ENCODE assay signal across 9 mouse cellular contexts in the genomic region with DNA sequence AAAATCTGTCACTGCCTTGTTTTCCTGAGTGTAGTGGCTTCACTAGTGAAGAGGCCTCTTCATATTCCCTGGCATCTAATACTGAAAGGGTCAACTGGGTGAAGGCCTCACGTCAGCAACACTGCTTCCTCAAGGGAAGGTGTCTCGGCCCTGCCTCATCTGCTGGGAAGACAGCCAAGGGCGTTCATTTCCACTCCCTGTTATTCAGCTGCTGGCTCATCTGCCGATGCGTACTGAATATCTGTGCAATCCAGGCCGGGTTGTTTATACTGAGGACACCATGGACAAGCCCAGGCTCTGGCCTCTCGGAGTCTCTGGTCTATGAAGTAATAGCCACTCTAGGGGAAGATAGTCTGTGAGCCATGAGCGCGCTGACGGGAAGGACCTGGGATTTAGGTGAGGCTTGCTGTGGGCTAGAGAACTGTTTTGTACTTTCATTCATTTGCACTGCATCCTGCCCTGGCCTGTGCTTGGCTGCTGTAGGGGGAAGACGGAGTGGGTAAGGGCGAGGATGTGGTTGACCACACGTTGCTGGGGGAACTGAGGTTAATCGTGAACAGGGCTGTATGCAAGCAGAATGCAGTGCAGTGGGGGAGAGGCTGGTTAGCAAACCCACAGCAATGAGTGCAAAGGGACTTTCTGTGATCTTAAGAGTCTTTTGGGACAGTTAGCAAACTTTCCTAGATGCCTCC. TPM values are rescaled to one million over a fixed set of nuclear protein-coding genes. Genes with fewer than 3 reads are reported as not detected.
DNase-seq lines count a peak whose midpoint lies in the region; TF ChIP-seq lines count a peak whose summit lies in the region.
"Had no signal": no experiment of that assay in that cellular context is flagged by ENCODE, and none has a peak within 500 bp of the region (broad histone marks: within the 10 kb centered on the region; RNA-seq: fewer than 3 reads in every experiment).

No protein-coding gene starts in this region.

- no peak overlapping the region for H3K9ac ChIP-seq in MEL (ENCODE audit: control insufficient read depth, low read depth, low read length, poor library complexity, severe bottlenecking)

- TF ChIP-seq RAD21 in MEL (IDR thresholded peaks at IDR 0.05; ENCODE audit: low read depth, low read length): no peak

- no peak overlapping the region for H3K4me3 ChIP-seq in MEL (ENCODE audit: control insufficient read depth in 1 of 2, insufficient read depth in 1 of 2, low read depth in 2 of 2, low read length in 2 of 2)
- H3K4me3 ChIP-seq in lung, adult 2 months (replicated peaks; ENCODE audit: extremely low read depth, low read depth, low read length): peak overlapping the region; percentile 6
- no peak overlapping the region for H3K4me3 ChIP-seq in spleen, adult 2 months (ENCODE audit: extremely low read depth, insufficient read depth, insufficient read length)
- H3K4me3 ChIP-seq in forebrain, embryonic 10.5 days: no peak overlapping the region

- no peak for TF ChIP-seq POLR2A in MEL (IDR thresholded peaks at IDR 0.05; ENCODE audit: control insufficient read depth in 1 of 2, insufficient read depth in 1 of 2, low read depth in 1 of 2, low read length in 2 of 2, poor library complexity in 1 of 2)
- TF ChIP-seq POLR2A in lung, adult 2 months (IDR thresholded peaks at IDR 0.05; ENCODE audit: borderline replicate concordance, extremely low read depth, low read depth, low read length): no peak
- no peak for TF ChIP-seq POLR2A in spleen, adult 2 months (IDR thresholded peaks at IDR 0.05; ENCODE audit: low read depth, low read length)

- no peaks in the 10 kb centered on the region for H3K36me3 ChIP-seq in MEL (ENCODE audit: control insufficient read depth in 1 of 2, insufficient read depth in 2 of 2, low read length in 2 of 2)
- peaks cover 10% of the 10 kb centered on the region for H3K36me3 ChIP-seq in spleen, adult 2 months (ENCODE audit: control insufficient read depth, insufficient read depth, low read length)
- peaks cover 51% of the 10 kb centered on the region for H3K36me3 ChIP-seq in forebrain, embryonic 10.5 days (replicated peaks)

- no peak for TF ChIP-seq CTCF in MEL (IDR thresholded peaks at IDR 0.05 in 2 of 3, conservative IDR thresholded peaks at IDR 0.05 in 1 of 3; ENCODE audit: control insufficient read depth in 1 of 3, insufficient read depth in 1 of 3, low read depth in 2 of 3, low read length in 3 of 3, poor library complexity in 1 of 3, severe bottlenecking in 1 of 3)
- TF ChIP-seq CTCF in lung, adult 2 months (IDR thresholded peaks at IDR 0.05; ENCODE audit: insufficient read depth, low read length): no peak
- no peak for TF ChIP-seq CTCF in spleen, adult 2 months (IDR thresholded peaks at IDR 0.05; ENCODE audit: extremely low read depth, insufficient read depth, insufficient read length, insufficient replicate concordance)

- WGBS in lung, adult 2 months: 31% methylated on average over 14 of the region's 14 CpGs
- WGBS in spleen, adult 2 months: 10% methylated on average over 14 of the region's 14 CpGs
- 90% methylated on average over 14 of the region's 14 CpGs for WGBS in forebrain, embryonic 10.5 days

- H3K27me3 ChIP-seq in MEL (ENCODE audit: control insufficient read depth in 1 of 2, insufficient read depth in 2 of 2, low read length in 2 of 2): no peaks in the 10 kb centered on the region
- no peaks in the 10 kb centered on the region for H3K27me3 ChIP-seq in spleen, adult 2 months (ENCODE audit: control insufficient read depth, insufficient read depth, low read length)
- H3K27me3 ChIP-seq in forebrain, embryonic 10.5 days (ENCODE audit: poor library complexity, severe bottlenecking): no peaks in the 10 kb centered on the region

- H3K27ac ChIP-seq in MEL (ENCODE audit: control insufficient read depth, low read depth, low read length): no peak overlapping the region
- no peak overlapping the region for H3K27ac ChIP-seq in spleen, adult 2 months (ENCODE audit: insufficient read depth, low read length)
- no peak overlapping the region for H3K27ac ChIP-seq in forebrain, embryonic 10.5 days

- TF ChIP-seq EP300 in MEL (IDR thresholded peaks at IDR 0.05; ENCODE audit: low read depth in 1 of 2, low read length in 2 of 2): no peak

- H3K4me1 ChIP-seq in MEL (ENCODE audit: control insufficient read depth in 1 of 2, insufficient read depth in 2 of 2, low read length in 2 of 2): no peaks in the 10 kb centered on the region
- 0 out of 2 replicates have a peak, but pooled peaks cover 7% of the 10 kb centered on the region for H3K4me1 ChIP-seq in lung, adult 2 months (ENCODE audit: control insufficient read depth, insufficient read depth, low read length)
- H3K4me1 ChIP-seq in spleen, adult 2 months (ENCODE audit: control insufficient read depth, insufficient read depth, insufficient read length): peaks cover 4% of the 10 kb centered on the region; the same call in 1 of the 2 replicates
- peaks cover 5% of the 10 kb centered on the region for H3K4me1 ChIP-seq in forebrain, embryonic 10.5 days

- no peaks in the 10 kb centered on the region for H3K9me3 ChIP-seq in MEL (replicated peaks; ENCODE audit: insufficient read depth, low read length)
- peaks cover 7% of the 10 kb centered on the region; the same call in 1 of the 2 replicates for H3K9me3 ChIP-seq in forebrain, embryonic 10.5 days

- H3K79me2 ChIP-seq in MEL (ENCODE audit: control insufficient read depth, insufficient read depth, low read length, poor library complexity): no peaks in the 10 kb centered on the region

- DNase-seq in B cell, adult 2 months: peak; percentile 46 to 62
- peak; percentile 10 for DNase-seq in MEL (ENCODE audit: low read depth, low spot score)
- DNase-seq in gastrocnemius, postnatal 25 days: peak; percentile 80
- DNase-seq in lung, adult 2 months: peak; percentile 37
- peak; percentile 61 to 71 for DNase-seq in spleen, adult 2 months (ENCODE audit: low read depth in 1 of 2, low spot score in 2 of 2)
- no peak for DNase-seq in forebrain, embryonic 10.5 days (ENCODE audit: extremely low spot score, low spot score)
- no peak for DNase-seq in layer of hippocampus, postnatal 36 days
- no peak for DNase-seq in right cerebral cortex, postnatal 25 days

TF ChIP-seq in MEL, 35 proteins besides CTCF, POLR2A, EP300 and RAD21:
- no peak for TF ChIP-seq CHD2 (IDR thresholded peaks at IDR 0.05; ENCODE audit: low read length)
- no peak for TF ChIP-seq ELF1 (IDR thresholded peaks at IDR 0.05; ENCODE audit: low read depth, low read length)
- no peak for TF ChIP-seq USF1 (IDR thresholded peaks at IDR 0.05; ENCODE audit: low read depth, low read length)
- no peak for TF ChIP-seq HCFC1 (IDR thresholded peaks at IDR 0.05; ENCODE audit: low read depth, low read length)
- TF ChIP-seq MAX (IDR thresholded peaks at IDR 0.05; ENCODE audit: low read length): no peak
- TF ChIP-seq TCF12 (IDR thresholded peaks at IDR 0.05; ENCODE audit: low read depth, low read length): no peak
- TF ChIP-seq ZNF384 (IDR thresholded peaks at IDR 0.05; ENCODE audit: low read depth, low read length): no peak

RNA-seq across cellular contexts. Expression of a gene that starts 43.8 kb away (rescaled TPM):
- total RNA-seq in MEL (2012; rRNA removed): not detected in 2 replicates
- not detected for polyA plus RNA-seq in MEL (2012; ENCODE audit: insufficient read depth in 1 of 2, insufficient read length in 2 of 2, low read depth in 1 of 2, low replicate concordance in 2 of 2, missing spikeins in 1 of 2)
- total RNA-seq in gastrocnemius, postnatal 25 days (2021): not detected
- not detected in 2 replicates for polyA plus RNA-seq in lung, adult 2 months (2012; rRNA removed)
- not detected in 2 replicates for polyA plus RNA-seq in spleen, adult 2 months (2012; rRNA removed)
- not detected in 2 replicates for polyA plus RNA-seq in forebrain, embryonic 10.5 days (2016; fragmentation: Nextera tagmentation; extraction: Ambion mirVana)
- not detected for total RNA-seq in layer of hippocampus, postnatal 36 days (2021)
- polyA plus RNA-seq: liver, embryonic 16.5 days had no signal

RNA-seq across cellular contexts. Expression of a gene that starts 57.3 kb away (rescaled TPM):
- total RNA-seq in MEL (2012; rRNA removed): not detected in 2 replicates
- not detected for polyA plus RNA-seq in MEL (2012; ENCODE audit: insufficient read depth in 1 of 2, insufficient read length in 2 of 2, low read depth in 1 of 2, low replicate concordance in 2 of 2, missing spikeins in 1 of 2)
- total RNA-seq in gastrocnemius, postnatal 25 days (2021): not detected
- not detected in 2 replicates for polyA plus RNA-seq in lung, adult 2 months (2012; rRNA removed)
- polyA plus RNA-seq in spleen, adult 2 months (2012; rRNA removed): not detected in 2 replicates
- polyA plus RNA-seq in forebrain, embryonic 10.5 days (2016; fragmentation: Nextera tagmentation; extraction: Ambion mirVana): not detected in 2 replicates
- total RNA-seq in layer of hippocampus, postnatal 36 days (2021): not detected
- polyA plus RNA-seq: liver, embryonic 16.5 days had no signal

Comparison
In these comparisons a context has a peak if more than half of its experiments do, and no peak if none do; other contexts are left out.
1. DNase-seq: peak in B cell, adult 2 months (2 of 2), MEL (single experiment), gastrocnemius, postnatal 25 days (single experiment), lung, adult 2 months (single experiment) and spleen, adult 2 months (2 of 2); none in forebrain, embryonic 10.5 days (single experiment), layer of hippocampus, postnatal 36 days (0 of 2) and right cerebral cortex, postnatal 25 days (single experiment).